Mouse (Mus musculus) ES-CJ7 (cell line): Measurements from ENCODE around the gene Rrp9.

ENCODE experiments used
- DNase-seq: peaks from one replicate; pipeline ENCODE4 v3.0.0; 2011; ENCODE audit warnings: low read depth, low spot score

Gene Rrp9

GRCm38 (mm10) chr9:106475663-106476001 is at the start of gene Rrp9:
Gene Rrp9 (plus strand): TSS chr9:106475963.
- no peak for DNase-seq

GRCm38 (mm10) chr9:106428719-106429220 is 47.0 kb upstream of the Rrp9 start:
- DNase-seq = peak; percentile 48

- DNase-seq = peak; percentile 96
These were observed 46.3 kb upstream of the Rrp9 start, which contains the start of gene Rpl29 for GRCm38 (mm10) chr9:106429221-106430014. Gene Rpl29 (plus strand): TSS chr9:106429454.

GRCm38 (mm10) chr9:106430015-106430264 is 45.8 kb upstream of the Rrp9 start:
- DNase-seq = no peak

GRCm38 (mm10) chr9:106433389-106433788 is 42.4 kb upstream of the Rrp9 start:
- no peak for DNase-seq

GRCm38 (mm10) chr9:106436566-106436965 is 39.2 kb upstream of the Rrp9 start:
- no peak for DNase-seq

GRCm38 (mm10) chr9:106442680-106443079 is 33.1 kb upstream of the Rrp9 start:
- DNase-seq = no peak

GRCm38 (mm10) chr9:106444836-106445235 is 30.9 kb upstream of the Rrp9 start:
- DNase-seq = no peak

- peak; percentile 77 for DNase-seq
These were observed 28.4 kb upstream of the Rrp9 start, which contains the start of the genes Abhd14b and Abhd14a for GRCm38 (mm10) chr9:106447348-106447747. Gene Abhd14b (plus strand): TSS chr9:106447459. Gene Abhd14a (minus strand): TSS chr9:106447678.

GRCm38 (mm10) chr9:106447951-106448350 is 27.8 kb upstream of the Rrp9 start:
- no peak for DNase-seq

GRCm38 (mm10) chr9:106448498-106449031 is 27.2 kb upstream of the Rrp9 start:
- peak; percentile 73 for DNase-seq

GRCm38 (mm10) chr9:106449947-106450346 is 25.8 kb upstream of the Rrp9 start:
- no peak for DNase-seq

GRCm38 (mm10) chr9:106450661-106451060 is 25.1 kb upstream of the Rrp9 start:
- DNase-seq = peak; percentile 70

- no peak for DNase-seq
These were observed 24.5 kb upstream of the Rrp9 start for GRCm38 (mm10) chr9:106451298-106451697.

GRCm38 (mm10) chr9:106451899-106452298 is 23.9 kb upstream of the Rrp9 start:
- no peak for DNase-seq

GRCm38 (mm10) chr9:106452351-106452750 is 23.4 kb upstream of the Rrp9 start:
- no peak for DNase-seq

- DNase-seq = peak; percentile 78
These were observed 22.9 kb upstream of the Rrp9 start for GRCm38 (mm10) chr9:106452821-106453220.

- DNase-seq = no peak
These were observed 22.3 kb upstream of the Rrp9 start, which contains the start of gene Pcbp4 for GRCm38 (mm10) chr9:106453271-106454070. Gene Pcbp4 (plus strand): TSS chr9:106453291.

GRCm38 (mm10) chr9:106454071-106454761 is 21.5 kb upstream of the Rrp9 start:
- DNase-seq = no peak

- peak; percentile 79 for DNase-seq
These were observed 20.7 kb upstream of the Rrp9 start for GRCm38 (mm10) chr9:106454888-106455681.
